Mouse (Mus musculus) MEL (cell line): ENCODE measurements around the gene Dusp5.

Source experiments
- CHD2 ChIP-seq: IDR thresholded peaks from 2 replicates; pipeline ENCODE4 v1.6.1; 2011; ENCODE audit warnings: low read length, improper control_type of control experiment
- CTCF ChIP-seq, 3 experiments: IDR thresholded peaks in 2 of 3; conservative IDR thresholded peaks in 1 of 3; 2 replicates each; pipeline ENCODE4 v1.5.1; 2011 to 2012; ENCODE audit warnings: low read length in 3 of 3, low read depth in 2 of 3, mild to moderate bottlenecking in 2 of 3, improper control_type of control experiment in 1 of 3, inconsistent platforms in 1 of 3, mixed read lengths in 1 of 3, moderate library complexity in 1 of 3; ENCODE audit not compliant: control insufficient read depth in 1 of 3, insufficient read depth in 1 of 3, poor library complexity in 1 of 3, severe bottlenecking in 1 of 3
- EP300 ChIP-seq, 2 experiments: IDR thresholded peaks; 2 replicates each; pipeline ENCODE4 v1.6.1; 2011; ENCODE audit warnings: improper control_type of control experiment in 2 of 2, low read length in 2 of 2, low read depth in 1 of 2, mild to moderate bottlenecking in 1 of 2
- ETS1 ChIP-seq: IDR thresholded peaks from 2 replicates; pipeline ENCODE4 v1.6.1; 2012; ENCODE audit warnings: low read depth, mild to moderate bottlenecking, inconsistent platforms, low read length, improper control_type of control experiment, moderate library complexity
- GATA1 ChIP-seq: IDR thresholded peaks from 2 replicates; pipeline ENCODE4 v1.6.1; 2011; ENCODE audit warnings: low read depth, low read length, improper control_type of control experiment
- MAX ChIP-seq: IDR thresholded peaks from 2 replicates; pipeline ENCODE4 v1.6.1; 2011; ENCODE audit warnings: low read length, improper control_type of control experiment
- MAZ ChIP-seq: IDR thresholded peaks from 2 replicates; pipeline ENCODE4 v1.6.1; 2012; ENCODE audit warnings: low read depth, mild to moderate bottlenecking, inconsistent platforms, low read length, improper control_type of control experiment
- MEF2A ChIP-seq: IDR thresholded peaks from 2 replicates; pipeline ENCODE4 v1.6.1; 2014; ENCODE audit warnings: low read depth, mild to moderate bottlenecking, inconsistent platforms, low read length, improper control_type of control experiment; ENCODE audit not compliant: poor library complexity, insufficient replicate concordance, severe bottlenecking; ENCODE audit errors: extremely low read depth
- MXI1 ChIP-seq: IDR thresholded peaks from 2 replicates; pipeline ENCODE4 v1.6.1; 2011; ENCODE audit warnings: mild to moderate bottlenecking, low read depth, low read length, improper control_type of control experiment
- POLR2A ChIP-seq, 2 experiments: IDR thresholded peaks; 2 replicates each; pipeline ENCODE4 v1.6.1; 2011 to 2012; ENCODE audit warnings: low read length in 2 of 2, mild to moderate bottlenecking in 2 of 2, control low read depth in 1 of 2, improper control_type of control experiment in 1 of 2, low read depth in 1 of 2, moderate library complexity in 1 of 2; ENCODE audit not compliant: control insufficient read depth in 1 of 2, insufficient read depth in 1 of 2, poor library complexity in 1 of 2
- TAL1 ChIP-seq: IDR thresholded peaks from 2 replicates; pipeline ENCODE4 v1.6.1; 2012; ENCODE audit warnings: mild to moderate bottlenecking, inconsistent platforms, low read length, moderate library complexity, mixed read lengths
- USF1 ChIP-seq: IDR thresholded peaks from 2 replicates; pipeline ENCODE4 v1.6.1; 2014; ENCODE audit warnings: low read depth, mild to moderate bottlenecking, inconsistent platforms, low read length, improper control_type of control experiment, moderate library complexity
- USF2 ChIP-seq, 2 experiments: IDR thresholded peaks; 2 replicates each; pipeline ENCODE4 v1.6.1; 2011 to 2012; ENCODE audit warnings: improper control_type of control experiment in 2 of 2, low read length in 2 of 2, borderline replicate concordance in 1 of 2, inconsistent platforms in 1 of 2, low read depth in 1 of 2, mild to moderate bottlenecking in 1 of 2; ENCODE audit not compliant: insufficient read depth in 1 of 2
- ZC3H11A ChIP-seq: IDR thresholded peaks from 2 replicates; pipeline ENCODE4 v1.6.1; 2012; ENCODE audit warnings: low read depth, mild to moderate bottlenecking, inconsistent platforms, low read length, improper control_type of control experiment

DNA sequence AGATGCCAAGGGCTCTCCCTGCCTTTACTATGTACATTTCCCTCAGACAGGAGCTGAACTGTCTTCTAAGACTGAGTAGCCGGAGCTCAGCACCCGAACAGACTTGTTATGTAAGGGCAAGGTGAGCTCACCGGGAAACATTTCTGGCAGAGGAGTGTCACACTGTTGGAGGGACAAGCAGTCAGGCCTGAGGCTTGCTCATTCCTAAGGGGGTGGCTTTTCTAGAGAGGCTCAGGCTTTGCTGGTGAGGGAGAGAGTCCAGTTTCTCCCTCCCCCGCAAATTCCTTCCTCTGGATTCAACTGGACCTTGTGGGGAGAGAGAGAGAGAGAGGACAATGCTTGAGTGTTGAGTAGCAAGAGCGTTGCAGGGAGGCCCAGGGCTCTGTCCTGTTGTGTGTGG lies 46.4 kb upstream of the Dusp5 start:
- no peak for TF ChIP-seq USF2 (IDR thresholded peaks at IDR 0.05; ENCODE audit: borderline replicate concordance in 1 of 2, insufficient read depth in 1 of 2, low read depth in 1 of 2, low read length in 2 of 2)
- TF ChIP-seq MXI1 = no peak
- no peak for TF ChIP-seq ETS1
- TF ChIP-seq GATA1 = no peak
- TF ChIP-seq POLR2A (IDR thresholded peaks at IDR 0.05; ENCODE audit: control insufficient read depth in 1 of 2, insufficient read depth in 1 of 2, low read depth in 1 of 2, low read length in 2 of 2, poor library complexity in 1 of 2) = no peak
- TF ChIP-seq MAZ = no peak
- TF ChIP-seq CTCF (IDR thresholded peaks at IDR 0.05 in 2 of 3, conservative IDR thresholded peaks at IDR 0.05 in 1 of 3; ENCODE audit: control insufficient read depth in 1 of 3, insufficient read depth in 1 of 3, low read depth in 2 of 3, low read length in 3 of 3, poor library complexity in 1 of 3, severe bottlenecking in 1 of 3) = no peak
- no peak for TF ChIP-seq USF1
- no peak for TF ChIP-seq TAL1
- no peak for TF ChIP-seq CHD2
- no peak for TF ChIP-seq ZC3H11A
- no peak for TF ChIP-seq MAX
- TF ChIP-seq EP300 (IDR thresholded peaks at IDR 0.05; ENCODE audit: low read depth in 1 of 2, low read length in 2 of 2) = no peak
- no peak for TF ChIP-seq MEF2A
